Mouse (Mus musculus) effector memory CD4-positive, alpha-beta T cell, adult 5 months (primary cell): Measurements from ENCODE around the gene Arl11. TPM values are rescaled to one million over a fixed set of nuclear protein-coding genes. Genes with fewer than 3 reads are reported as not detected.

ENCODE experiments used
- polyA plus RNA-seq: library from polyadenylated mRNA; unstranded; fragments of 100-300 nt; shearing (Covaris generic); gene quantifications from one replicate; pipeline ENCODE4 v1.2.1, GENCODE M21; 2017

The Arl11 gene
- polyA plus RNA-seq, result not detected

DNA sequence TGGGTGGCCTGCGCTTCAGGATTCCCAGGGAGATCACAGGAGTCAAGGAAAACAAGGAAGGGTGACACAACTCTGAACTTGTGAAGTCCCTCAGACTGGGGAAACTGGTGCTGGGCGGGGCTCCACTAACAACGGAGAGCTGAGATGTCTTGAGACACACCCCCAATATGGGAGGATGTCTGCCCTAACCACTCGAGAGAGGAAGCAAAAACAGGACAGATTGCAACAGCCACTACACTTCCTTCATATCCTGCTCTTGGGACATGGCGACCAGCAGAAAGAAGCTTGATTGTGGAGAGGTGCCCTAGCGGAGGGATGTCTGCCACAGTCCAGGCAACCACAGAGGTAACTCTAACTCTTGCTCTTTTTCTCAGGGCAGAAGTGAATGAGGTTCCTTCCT, at the start of gene Arl11:
TSS of gene Arl11 (plus strand) at position 161 of the 400 bp plus-strand sequence.

DNA sequence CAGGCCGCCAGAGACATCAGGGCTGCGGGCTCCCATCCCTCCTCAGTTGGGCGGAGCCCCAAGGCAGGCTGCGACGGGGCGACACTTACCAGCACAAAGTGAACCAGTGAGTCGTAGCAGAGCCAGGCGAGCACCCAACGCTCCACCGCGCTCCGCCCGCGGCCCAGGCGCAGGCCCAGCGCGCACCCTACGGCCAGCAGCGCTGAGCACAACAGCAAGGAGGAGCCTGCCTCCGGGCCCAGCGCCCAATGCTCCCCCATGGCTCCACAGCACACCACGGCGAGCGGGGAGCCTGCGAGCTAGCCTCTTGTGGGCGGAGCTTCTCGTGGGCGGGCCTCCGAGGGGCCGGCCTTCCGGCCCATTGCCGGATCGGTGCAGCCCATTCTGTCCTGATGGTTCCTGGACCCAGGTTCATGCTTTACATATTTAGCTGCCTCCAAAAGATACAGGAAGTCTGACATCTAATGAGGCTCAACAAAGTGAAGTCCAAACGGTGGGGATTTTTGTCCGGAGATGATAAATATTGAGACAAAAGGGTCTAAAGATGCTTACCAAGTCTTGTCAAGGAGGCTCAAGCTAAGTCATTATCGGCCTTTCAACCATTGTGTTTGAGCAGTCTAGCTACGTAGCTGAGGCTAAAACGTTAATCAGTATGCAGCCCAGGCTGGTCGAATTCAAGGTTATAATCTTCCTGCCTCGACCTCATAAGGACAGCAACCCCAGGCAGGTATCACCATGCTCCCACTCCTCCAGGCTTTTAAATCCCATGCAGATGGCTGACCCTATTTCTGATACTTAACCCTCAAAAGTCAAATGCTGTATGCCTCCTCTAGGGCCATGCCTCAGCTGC, 50.8 kb downstream of the Arl11 start, which contains the start of gene Ebpl:
TSS of gene Ebpl (minus strand) at position 309 of the 850 bp plus-strand sequence.

Other genes starting within 250 kb of the Arl11 start
- 10.9 TPM for gene Sacs, start 171.3 kb upstream of the Arl11 start, polyA plus RNA-seq
- not detected for gene Sgcg, start 51.3 kb upstream of the Arl11 start, polyA plus RNA-seq
- 9.3 TPM for gene Ebpl, start 50.7 kb downstream of the Arl11 start, polyA plus RNA-seq
- 35.9 TPM for gene Kpna3, start 130.1 kb downstream of the Arl11 start, polyA plus RNA-seq
- gene Spryd7, start 247.1 kb downstream of the Arl11 start, polyA plus RNA-seq, result 17.8 TPM